Mouse (Mus musculus) G1E-ER4 (cell line): ENCODE data around the gene Zfp646. TPM values are rescaled to one million over a fixed set of nuclear protein-coding genes. Genes with fewer than 3 reads are reported as not detected.

Source experiments
- GATA1 ChIP-seq: IDR thresholded peaks from one replicate; pipeline ENCODE4 v1.8.0; 2012; ENCODE audit warnings: low read length, inconsistent platforms
- polyA plus RNA-seq: library from polyadenylated mRNA; stranded (reverse); fragments of >175 nt; gene quantifications from 2 replicates; pipeline ENCODE4 v1.2.3, GENCODE M21; 2012

Gene Zfp646
- polyA plus RNA-seq, result 24.0 and 32.5 TPM in 2 replicates

DNA sequence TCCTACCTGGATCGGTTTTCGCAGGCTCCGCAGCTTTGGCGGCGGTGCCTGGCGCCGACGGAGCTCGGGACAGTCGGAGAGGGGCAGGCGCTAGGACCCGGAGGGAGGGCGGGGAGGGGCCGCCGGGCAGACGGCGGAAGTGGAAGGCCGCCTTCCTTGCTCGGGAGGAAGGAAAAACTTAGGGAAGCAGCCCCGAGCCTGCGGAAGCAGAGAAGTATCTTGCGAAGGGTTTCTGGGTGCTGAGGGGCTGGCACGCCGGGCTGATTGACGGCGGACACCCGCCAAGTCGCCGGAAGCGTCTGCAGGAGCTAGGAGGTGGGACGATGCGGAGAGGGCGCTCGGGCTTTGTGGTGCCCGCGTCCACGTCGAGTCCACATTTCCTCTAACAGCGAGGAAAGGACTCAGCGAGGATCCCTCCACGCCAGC, at the start of gene Zfp646:
Zfp646 (plus strand) TSS at position 181 of the 426 bp plus-strand sequence.
- no peak for TF ChIP-seq GATA1

DNA sequence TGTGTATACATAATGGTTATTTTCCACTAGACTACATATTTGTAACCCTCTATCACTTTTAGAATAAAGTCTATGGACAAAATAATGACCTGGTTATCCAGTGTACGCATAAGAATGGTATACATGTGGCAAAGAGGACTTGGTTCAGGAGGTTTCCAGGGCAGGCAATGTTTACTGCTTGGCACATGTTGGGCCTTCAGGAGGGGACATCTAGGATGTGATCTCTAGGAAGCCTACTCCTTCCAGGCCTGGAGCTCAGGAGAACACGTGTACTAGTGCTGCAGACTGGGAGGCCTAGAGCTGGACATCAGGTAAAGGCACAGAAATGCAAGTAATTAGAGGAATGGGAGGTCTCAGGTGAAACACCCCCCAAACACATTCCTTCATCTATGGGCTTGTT, 40.5 kb upstream of the Zfp646 start:
- TF ChIP-seq GATA1, result no peak

DNA sequence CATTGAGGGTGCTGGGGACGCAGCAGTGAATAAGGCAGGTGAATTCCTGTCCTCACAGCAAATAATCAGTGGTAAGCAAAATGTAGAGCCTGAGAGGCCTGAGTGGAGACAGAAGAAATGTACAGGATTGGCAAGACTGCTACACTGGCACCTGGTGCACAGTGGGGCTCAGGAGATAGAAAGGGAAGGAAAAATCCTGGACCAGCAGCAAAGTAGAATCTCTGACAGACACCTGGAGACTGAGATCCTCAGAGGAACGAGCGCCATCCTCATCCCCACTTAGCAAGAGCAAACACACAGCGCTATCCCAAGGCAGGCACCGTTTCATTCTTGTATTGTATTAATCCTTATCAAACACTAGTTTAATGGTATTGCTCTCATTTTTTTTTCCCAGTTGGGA, 38.5 kb upstream of the Zfp646 start:
- TF ChIP-seq GATA1, result no peak

DNA sequence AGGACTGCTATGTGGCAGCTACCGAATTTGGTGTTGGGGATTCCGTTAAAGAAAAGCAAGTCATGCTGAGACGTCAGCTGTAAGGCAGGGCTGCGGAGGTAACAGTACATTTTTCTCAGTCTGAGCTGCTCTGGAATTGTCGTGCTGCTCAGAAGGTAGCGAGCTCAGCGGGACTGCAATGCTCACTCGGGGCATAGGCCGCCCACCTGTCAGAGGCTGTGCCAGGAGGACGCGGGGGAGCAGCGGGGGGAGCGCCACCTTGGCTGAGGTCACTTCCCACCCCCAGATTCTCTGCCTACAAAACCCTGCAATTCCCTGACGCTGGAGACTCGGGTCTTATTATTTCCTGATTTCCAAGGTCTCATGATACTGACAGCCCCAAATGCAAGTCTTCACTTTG, 35.1 kb upstream of the Zfp646 start:
- TF ChIP-seq GATA1, result no peak

DNA sequence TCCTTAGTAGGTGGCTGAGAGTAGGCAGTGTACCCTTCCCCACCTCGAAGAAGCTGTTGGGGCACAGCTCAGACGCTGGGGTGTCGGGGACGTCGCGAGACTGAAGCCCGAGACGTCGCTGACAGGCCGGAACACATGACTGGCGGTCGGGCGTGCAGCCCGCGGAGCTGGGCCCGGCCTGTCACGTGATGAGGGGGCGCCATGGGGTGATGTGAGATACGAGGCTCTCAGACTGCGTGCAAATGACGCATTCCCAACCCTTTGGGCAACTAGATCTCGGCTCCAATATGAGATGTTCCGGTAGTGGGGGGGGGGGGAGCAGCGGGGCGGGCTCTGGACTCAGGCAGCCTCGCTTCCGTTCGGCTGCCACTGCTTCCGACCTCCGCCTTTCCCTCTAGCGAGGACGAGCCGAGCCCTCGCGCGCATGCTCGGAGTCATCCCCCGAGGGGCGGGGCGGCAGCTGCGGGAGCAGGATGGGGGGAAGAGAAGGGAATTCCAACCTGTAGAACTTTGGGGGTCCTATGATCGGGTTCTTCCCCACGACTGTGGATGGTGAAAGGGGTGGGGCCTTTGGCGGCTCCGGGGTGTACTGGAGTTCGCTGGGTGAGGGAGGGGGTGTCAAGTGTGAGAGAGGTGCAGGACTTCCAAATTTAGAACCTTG, 34.6 kb upstream of the Zfp646 start:
- TF ChIP-seq GATA1, result no peak

DNA sequence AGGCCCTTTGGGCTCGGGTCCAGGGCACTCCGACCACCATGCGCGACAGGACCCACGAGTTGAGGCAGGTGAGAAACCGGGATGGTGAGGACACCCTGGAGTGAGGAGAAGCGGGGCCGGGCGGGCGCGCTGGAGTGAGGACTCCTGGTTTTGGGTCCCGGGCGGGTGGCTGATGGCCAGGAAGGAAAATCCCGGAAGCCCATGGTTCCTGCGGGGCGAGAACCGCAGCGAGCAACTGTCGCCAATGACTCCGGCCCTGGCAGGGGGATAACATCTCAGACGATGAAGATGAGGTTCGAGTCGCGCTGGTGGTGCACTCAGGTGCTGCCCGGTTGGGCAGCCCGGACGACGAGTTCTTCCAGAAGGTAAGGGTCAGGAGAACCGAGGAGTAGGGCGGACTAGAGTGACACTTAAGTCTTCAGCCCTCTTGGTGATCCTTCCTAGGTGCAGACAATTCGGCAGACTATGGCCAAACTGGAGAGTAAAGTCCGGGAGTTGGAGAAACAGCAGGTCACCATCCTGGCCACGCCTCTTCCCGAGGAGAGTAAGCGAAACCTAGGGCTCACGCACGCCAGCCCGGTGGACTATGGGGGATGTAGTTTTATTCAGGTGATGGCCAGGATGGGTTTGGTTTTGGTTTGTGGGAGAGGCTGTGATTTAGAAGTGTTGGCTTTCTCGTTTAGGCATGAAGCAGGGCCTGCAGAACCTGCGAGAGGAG, 33.9 kb upstream of the Zfp646 start:
- no peak for TF ChIP-seq GATA1

DNA sequence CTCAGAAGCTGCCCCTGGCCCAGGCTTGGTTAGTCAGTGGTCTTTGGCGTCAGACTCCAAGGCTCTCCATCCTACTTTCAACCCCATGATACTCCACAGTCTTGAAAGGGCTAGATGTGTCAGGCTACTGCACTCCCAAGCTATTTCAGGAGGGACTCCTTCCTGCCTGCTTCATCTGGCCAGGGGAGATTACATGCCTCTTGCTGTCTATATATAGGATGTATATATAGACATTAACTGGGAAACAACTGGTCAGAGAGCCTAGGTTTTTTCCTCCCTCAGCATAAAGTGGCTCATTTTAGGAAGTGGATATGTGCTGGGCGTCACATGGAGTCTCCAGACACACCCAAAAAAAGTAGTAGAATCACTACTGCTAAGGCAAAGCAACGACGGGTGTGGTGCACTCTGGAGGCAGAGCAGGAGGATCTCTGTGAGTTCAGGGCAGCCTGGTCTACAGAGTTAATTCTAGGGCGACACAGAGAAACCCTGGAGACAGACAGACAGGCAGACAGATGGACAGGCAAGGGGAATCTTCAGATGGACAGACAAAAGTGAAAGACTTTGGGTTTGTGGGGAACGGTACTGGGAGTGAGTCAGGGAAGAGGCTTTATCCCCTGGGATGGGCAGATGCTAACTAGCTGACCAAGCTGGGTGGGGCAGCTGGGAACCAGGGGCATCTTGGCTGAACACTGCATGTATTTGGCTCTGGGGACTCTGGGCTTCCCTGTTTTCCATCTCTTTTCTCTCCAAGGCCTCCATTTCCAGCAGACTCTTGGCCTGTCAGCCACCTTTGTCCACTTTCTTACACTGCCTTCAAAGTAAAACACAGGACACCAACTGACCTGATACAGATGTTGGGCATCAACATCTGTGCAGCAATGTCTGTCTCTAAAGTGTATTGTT, 25.8 kb upstream of the Zfp646 start:
- TF ChIP-seq GATA1, result no peak

DNA sequence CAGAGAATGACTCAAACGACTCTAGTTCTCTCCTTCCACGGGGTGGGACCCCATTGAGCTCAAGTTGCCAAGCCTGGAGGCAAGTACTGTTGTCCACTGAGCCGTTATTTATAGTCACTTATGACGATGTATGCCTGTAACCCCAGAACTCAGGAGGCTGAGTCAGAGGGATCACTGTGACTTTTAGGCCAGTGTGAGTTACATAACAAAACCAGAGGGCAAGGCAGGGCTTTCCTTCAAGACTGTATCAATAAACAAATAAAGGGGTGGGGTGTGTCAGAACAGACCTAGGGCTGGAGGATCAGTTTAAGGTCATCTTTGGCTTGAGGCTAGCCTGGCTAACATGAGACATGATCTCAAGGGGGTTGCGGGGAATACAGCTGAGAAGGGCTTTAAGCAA, 25.1 kb upstream of the Zfp646 start:
- TF ChIP-seq GATA1, result no peak

DNA sequence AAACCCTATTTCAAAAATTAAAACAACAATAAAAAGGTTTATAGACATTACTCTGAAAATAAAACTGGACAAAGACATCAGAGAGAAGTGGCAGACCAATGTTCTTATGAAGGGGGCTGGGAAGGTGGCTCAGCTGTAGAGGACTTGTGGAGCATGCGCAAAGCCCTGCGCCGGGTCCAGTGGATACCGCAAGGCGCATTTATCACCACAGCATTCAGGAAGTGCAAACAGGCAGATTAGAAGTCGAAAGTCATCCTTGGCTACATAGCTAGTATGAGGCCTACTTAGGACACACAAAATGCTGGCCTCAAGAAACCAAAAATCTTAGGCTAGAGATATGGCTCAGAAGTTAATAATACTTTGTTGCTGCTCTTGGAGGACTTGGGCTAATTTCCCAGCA, 17.8 kb upstream of the Zfp646 start:
- peak; percentile 14 for TF ChIP-seq GATA1

DNA sequence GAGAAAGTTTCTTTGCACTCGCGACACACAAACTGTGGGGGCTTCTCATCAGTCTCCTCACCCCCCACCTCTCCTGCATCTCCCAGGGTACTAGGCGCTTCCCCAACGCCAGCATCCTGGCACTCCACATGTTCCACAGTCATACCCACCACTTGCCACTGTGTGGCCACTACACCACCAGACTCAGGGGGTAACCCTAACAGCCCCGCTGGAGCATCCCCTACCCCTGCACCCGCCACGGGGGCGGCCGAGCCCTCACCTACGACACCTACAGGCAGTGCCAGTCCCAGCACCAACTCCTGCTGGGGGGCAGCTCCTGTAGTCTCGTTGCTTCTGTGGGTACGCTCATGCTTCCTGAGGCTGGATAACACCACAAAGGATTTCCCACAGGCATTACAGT, 9.6 kb upstream of the Zfp646 start:
- TF ChIP-seq GATA1, result no peak

DNA sequence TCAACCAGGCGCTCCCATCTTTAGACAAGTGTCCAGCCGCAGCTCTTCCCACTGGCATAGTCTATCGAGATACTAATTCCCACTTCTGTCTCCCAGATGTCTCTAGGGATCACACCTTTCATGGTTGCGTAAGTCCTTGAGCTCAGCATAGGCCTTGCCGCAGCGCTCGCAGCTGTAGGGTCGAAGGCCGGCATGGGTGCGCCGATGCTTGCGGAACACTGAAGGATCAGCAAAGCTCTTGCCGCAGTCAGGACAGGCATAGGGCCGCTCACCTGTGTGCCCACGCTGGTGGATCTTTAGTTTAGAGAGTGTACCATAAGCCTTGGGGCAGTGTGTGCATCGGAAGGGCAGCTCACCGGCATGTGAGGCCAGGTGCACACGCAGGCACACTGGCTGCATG, 8.4 kb upstream of the Zfp646 start:
- TF ChIP-seq GATA1, result no peak

DNA sequence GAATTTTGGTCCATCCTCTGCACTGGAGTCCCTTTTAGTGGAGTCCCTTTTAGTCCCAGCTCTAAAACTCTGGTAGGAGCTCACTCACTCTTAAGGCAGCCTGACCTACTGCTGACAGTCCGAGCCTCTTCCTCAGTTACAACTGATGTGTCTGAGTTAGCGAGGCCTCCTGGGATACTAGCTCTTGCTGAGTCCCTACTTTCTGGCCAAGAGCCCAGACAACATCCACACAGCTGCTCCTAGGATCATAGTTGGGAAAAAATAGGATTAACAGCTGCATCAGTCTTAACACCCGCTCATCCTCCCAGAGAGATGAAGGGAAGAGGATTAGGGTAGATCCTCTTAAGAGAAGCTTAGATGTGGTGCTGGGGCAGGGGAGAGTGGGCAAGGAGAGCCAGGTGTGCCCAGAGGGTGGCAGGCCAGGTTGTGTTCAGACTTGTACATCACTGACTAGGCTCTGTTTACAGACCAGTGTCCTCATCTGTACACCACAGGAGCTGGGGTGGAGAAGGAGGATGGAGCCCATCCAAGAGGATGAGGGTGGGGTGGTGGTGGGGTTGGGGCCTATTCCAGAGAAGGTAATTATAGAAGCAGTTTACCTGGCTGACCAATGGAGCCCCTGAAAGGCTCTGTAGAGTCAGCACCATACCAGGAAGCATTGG, 6.7 kb upstream of the Zfp646 start:
- TF ChIP-seq GATA1, result no peak

DNA sequence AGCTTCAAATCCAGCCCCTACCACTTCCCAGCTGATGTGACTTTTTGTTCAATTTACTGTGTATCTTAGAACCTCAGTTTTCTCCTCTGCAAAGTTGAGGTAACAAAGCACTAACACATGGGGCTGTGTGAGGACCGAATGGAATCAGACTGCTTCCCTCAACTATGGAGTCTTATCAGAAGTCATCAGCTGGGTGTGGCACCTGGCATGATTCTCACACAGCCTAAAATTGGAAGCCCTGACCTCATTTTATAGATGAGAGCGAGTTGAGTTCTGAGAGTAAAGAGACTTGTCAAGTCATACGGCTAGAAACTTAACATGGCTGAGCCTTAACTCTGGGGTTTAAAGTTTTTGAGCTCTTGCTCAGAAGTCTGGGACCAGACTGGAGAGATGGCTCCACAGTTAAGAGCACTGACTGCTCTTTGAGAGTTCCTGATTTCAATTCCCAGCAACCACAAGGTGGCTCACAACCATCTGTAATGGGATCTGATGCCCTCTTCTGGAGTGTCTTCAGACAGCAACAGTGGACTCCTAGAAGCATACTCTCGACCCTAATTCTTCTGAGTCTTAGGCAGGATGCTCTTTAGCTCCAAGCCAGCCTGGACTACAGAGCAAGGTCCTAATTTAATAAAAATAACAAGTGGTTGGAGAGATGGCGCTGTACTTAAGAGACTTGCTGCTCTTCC, 5.7 kb upstream of the Zfp646 start:
- TF ChIP-seq GATA1, result no peak

DNA sequence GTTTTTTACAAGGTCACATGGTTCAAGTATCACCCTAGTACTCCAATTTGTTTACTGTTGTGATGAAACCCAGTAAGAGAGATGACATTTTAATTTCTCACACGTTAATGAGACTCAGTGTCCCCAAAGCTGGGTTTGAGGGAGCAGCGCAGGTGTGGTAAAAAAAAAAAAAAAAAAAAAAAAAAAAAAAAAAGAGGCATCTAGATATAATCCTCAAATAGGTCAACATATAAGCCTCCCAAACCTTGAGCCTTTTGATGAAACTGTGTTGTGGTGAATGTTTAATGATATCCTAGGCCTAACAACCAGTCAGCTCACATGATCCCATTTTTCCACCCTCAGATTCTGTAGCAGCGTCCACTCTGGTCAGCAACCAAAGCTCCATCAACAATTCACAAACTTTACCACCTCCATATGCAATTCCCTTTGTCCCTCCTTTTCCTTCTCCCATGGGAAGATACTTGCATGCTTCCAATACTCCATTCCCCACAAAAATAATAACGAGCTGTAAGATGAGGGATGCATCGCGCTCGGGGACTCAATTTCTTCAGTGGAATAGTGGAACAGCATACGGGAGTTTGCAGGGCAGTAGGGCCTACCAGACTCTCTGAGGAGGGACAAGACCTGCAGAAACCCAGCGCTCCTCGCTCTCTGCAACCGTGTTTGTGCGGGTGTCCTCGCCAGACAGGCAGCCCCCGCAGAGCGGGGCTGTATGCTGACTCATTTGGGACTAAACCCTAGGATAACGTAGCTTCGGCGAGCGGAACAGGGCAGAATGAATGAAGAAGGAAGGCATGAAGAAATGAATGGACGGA, 1.0 kb upstream of the Zfp646 start:
- TF ChIP-seq GATA1, result no peak

DNA sequence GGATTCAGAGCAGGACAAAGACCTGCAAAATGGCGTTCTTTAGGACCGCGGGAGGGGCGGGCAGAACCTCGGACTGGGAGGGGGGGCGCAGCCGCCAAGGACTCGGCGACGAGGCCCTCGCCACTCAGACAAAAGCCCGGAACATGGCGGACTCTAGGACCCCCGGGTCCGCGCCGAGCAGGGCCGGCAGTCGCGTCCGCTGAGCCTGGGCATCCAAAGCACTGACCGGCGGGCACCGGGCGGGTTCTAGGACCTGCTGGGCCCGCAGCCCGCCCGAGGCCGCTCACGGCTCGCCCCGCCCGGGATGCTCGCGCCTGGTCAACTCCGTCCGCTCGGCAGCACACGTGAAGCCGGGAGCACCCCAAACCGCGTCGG, 407 bp upstream of the Zfp646 start:
- TF ChIP-seq GATA1, result no peak
